Mouse (Mus musculus): ENCODE measurements around the gene Gdpd4.

The Gdpd4 gene

DNA sequence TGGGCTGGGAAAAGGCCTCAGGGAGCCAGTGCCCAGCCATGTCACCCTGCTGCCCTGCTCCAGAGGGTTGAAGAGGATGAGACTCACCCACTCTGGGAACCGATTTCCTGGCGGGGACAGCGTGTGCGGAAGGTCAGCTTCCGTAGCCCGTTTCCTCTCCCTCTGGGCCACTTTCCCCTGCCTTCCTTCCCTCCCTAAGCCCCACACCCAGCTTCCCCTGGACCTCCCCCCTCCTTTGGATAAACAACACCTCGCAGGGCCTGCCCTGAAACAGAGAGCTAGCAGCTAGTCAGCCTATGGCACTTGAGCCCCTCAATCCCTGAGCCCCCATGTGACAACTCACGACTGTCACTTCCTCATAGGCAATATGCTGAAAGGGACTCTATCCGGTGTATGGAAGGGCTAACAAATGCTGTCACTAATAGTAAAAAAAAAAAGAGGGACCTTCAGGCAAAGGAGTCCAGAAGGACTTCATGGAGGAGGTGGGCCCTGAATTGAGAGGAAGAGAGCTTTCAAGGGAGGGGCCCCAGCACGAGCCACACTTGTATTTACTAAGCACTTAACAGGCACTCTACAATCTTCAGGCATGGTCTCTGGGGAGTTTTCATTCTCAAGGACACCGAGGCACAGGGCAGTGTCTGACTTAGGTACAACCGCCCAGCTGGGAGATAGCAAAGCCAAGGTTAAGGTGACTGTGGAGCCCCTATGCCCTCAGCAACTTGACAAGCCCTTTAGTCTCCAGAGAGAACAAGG, 165.0 kb downstream of the Gdpd4 start:
- no peak for DNase-seq (ENCODE audit: low read depth, low spot score)

DNA sequence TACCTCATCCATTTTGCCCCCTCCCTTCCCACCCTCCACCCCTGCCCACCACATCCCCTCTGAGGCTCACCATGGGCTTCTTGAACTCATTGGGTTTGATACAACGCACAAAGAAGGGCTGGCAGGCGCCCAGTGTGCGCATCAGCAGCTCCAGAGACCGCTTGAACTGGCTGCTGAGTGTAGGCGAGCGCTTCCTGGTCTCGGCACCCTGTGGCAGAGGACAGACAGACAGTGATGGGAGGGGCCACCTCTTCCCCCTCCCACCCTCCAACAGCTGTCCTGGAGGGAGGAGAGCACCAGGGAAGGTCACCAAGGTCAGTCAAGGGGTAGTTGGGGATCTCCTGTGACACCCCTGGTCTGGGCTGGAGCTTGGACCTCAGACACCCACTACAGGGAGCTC, 165.6 kb downstream of the Gdpd4 start:
- DNase-seq (ENCODE audit: low read depth, low spot score): no peak

GRCm38 (mm10) chr7:98086346-98086745, 166.6 kb downstream of the Gdpd4 start:
- DNase-seq (ENCODE audit: low read depth, low spot score): no peak

DNA sequence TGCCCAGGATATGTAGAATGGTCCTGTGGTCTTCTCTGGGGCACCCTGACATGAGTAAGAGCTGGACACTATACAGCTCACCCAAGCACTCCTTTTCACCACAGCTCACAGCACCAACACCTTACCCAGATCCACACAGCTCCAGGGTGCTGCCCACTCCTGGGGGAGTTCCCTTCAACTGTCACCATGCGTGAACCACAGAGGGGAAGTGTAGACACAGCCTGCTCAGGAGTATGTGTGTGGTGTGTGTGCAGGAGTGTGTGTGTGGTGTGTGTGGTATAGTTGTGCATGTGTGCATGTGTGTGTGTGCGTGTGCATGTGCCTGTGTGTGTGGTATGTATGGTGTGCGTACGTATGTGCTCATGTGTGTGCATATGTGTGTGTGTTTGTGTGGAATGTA, 176.1 kb downstream of the Gdpd4 start:
- DNase-seq (ENCODE audit: low read depth, low spot score): no peak

GRCm38 (mm10) chr7:98097557-98097956, 177.8 kb downstream of the Gdpd4 start:
- DNase-seq (ENCODE audit: low read depth, low spot score): no peak

Measured in c-Kit-negative CD71-positive TER-119-positive erythroid progenitor cells, embryonic 14.5 days (primary cell).